Mouse (Mus musculus): ENCODE data around the gene Msrb1. TPM values are rescaled to one million over a fixed set of nuclear protein-coding genes. Genes with fewer than 3 reads are reported as not detected.

Gene Msrb1
- polyA plus RNA-seq, 1 experiment from 2014 or later, result 20.0 TPM

DNA sequence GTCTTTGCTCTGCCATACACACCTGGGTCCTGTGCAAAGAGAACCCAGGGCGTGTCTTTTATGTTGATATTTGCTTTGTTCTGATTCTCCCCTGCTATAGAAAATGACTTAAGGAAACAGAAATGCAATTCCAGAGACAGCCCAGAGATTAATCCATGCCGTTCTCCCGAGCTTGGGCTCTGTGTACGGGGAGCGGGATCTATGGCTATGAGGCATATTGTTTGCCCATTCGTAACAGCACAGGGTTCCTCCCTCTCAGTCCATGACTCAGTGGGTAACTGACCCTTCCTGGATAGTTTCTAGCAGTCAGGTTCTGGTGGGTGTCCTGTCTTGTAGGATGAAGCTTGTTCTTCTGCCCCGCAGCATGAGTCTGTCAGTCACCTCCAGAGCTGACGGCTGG lies 38.7 kb downstream of the Msrb1 start:
- Histone ChIP-seq H3K4me2 (ENCODE audit: low read length) (no peak overlapping the region), H3K4me3 (replicated peaks; ENCODE audit: low read length) (no peak overlapping the region), H3K4me1 (replicated peaks; ENCODE audit: control insufficient read depth, insufficient read depth, low read length) (no peaks in the 10 kb centered on the region), H3K9ac (replicated peaks; ENCODE audit: low read depth, low read length) (no peak overlapping the region), H3K9me3 (ENCODE audit: control insufficient read depth, low read length) (no peaks in the 10 kb centered on the region), H3K27ac (ENCODE audit: low read length) (no peak overlapping the region), H3K27me3 (replicated peaks; ENCODE audit: control insufficient read depth, insufficient read depth, low read length) (no peaks in the 10 kb centered on the region), H3K36me3 (ENCODE audit: control insufficient read depth, insufficient read depth) (no peaks in the 10 kb centered on the region)
- WGBS, result 84% methylated on average over 8 of the region's 8 CpGs
- ATAC-seq, result no peak

GRCm38 (mm10) chr17:24777073-24777472 lies 40.6 kb downstream of the Msrb1 start:
- Histone ChIP-seq H3K4me1 (replicated peaks; ENCODE audit: control insufficient read depth, insufficient read depth, low read length) (no peaks in the 10 kb centered on the region), H3K9me3 (ENCODE audit: control insufficient read depth, low read length) (no peaks in the 10 kb centered on the region), H3K27ac (ENCODE audit: low read length) (no peak overlapping the region), H3K4me2 (ENCODE audit: low read length) (no peak overlapping the region), H3K4me3 (replicated peaks; ENCODE audit: low read length) (no peak overlapping the region), H3K9ac (replicated peaks; ENCODE audit: low read depth, low read length) (no peak overlapping the region), H3K36me3 (ENCODE audit: control insufficient read depth, insufficient read depth) (no peaks in the 10 kb centered on the region), H3K27me3 (replicated peaks; ENCODE audit: control insufficient read depth, insufficient read depth, low read length) (no peaks in the 10 kb centered on the region)
- 82% methylated on average over 2 of the region's 2 CpGs for WGBS
- no peak for ATAC-seq

- H3K27ac ChIP-seq (ENCODE audit: low read length), result no peak overlapping the region
- ATAC-seq, result no peak
- no peaks in the 10 kb centered on the region for H3K4me1 ChIP-seq (replicated peaks; ENCODE audit: control insufficient read depth, insufficient read depth, low read length)
- no peak overlapping the region for H3K9ac ChIP-seq (replicated peaks; ENCODE audit: low read depth, low read length)
- H3K27me3 ChIP-seq (replicated peaks; ENCODE audit: control insufficient read depth, insufficient read depth, low read length), result no peaks in the 10 kb centered on the region
- WGBS, result 92% methylated on average over 2 of the region's 2 CpGs
- H3K36me3 ChIP-seq (ENCODE audit: control insufficient read depth, insufficient read depth), result no peaks in the 10 kb centered on the region
- H3K4me2 ChIP-seq (ENCODE audit: low read length), result no peak overlapping the region
- H3K4me3 ChIP-seq (replicated peaks; ENCODE audit: low read length), result no peak overlapping the region
- no peaks in the 10 kb centered on the region for H3K9me3 ChIP-seq (ENCODE audit: control insufficient read depth, low read length)
Observed at GRCm38 (mm10) chr17:24780821-24781220, 44.4 kb downstream of the Msrb1 start.

GRCm38 (mm10) chr17:24792190-24792589 lies 55.7 kb downstream of the Msrb1 start:
- Histone ChIP-seq H3K4me3 (replicated peaks; ENCODE audit: low read length) (no peak overlapping the region), H3K4me1 (replicated peaks; ENCODE audit: control insufficient read depth, insufficient read depth, low read length) (no peaks in the 10 kb centered on the region), H3K9ac (replicated peaks; ENCODE audit: low read depth, low read length) (no peak overlapping the region), H3K27ac (ENCODE audit: low read length) (no peak overlapping the region), H3K36me3 (ENCODE audit: control insufficient read depth, insufficient read depth) (no peaks in the 10 kb centered on the region), H3K27me3 (replicated peaks; ENCODE audit: control insufficient read depth, insufficient read depth, low read length) (no peaks in the 10 kb centered on the region), H3K4me2 (ENCODE audit: low read length) (no peak overlapping the region), H3K9me3 (ENCODE audit: control insufficient read depth, low read length) (no peaks in the 10 kb centered on the region)
- WGBS, result 77% methylated on average over 8 of the region's 8 CpGs
- no peak for ATAC-seq

Other genes with a start within 250 kb of the Msrb1 start
- gene Caskin1, start 248.0 kb upstream of the Msrb1 start, polyA plus RNA-seq (2015; fragmentation: Nextera tagmentation; extraction: Ambion mirVana), result 18.8 and 30.4 TPM in 2 replicates
- gene Traf7, start 208.7 kb upstream of the Msrb1 start, polyA plus RNA-seq (2015; fragmentation: Nextera tagmentation; extraction: Ambion mirVana), result 108 and 121 TPM in 2 replicates
- 6.8 and 10.9 TPM in 2 replicates for gene Rab26, start 202.4 kb upstream of the Msrb1 start, polyA plus RNA-seq (2015; fragmentation: Nextera tagmentation; extraction: Ambion mirVana)
- 18.3 and 27.6 TPM in 2 replicates for gene Pkd1, start 186.8 kb upstream of the Msrb1 start, polyA plus RNA-seq (2015; fragmentation: Nextera tagmentation; extraction: Ambion mirVana)
- 80.4 and 86.8 TPM in 2 replicates for gene Tsc2, start 104.0 kb upstream of the Msrb1 start, polyA plus RNA-seq (2015; fragmentation: Nextera tagmentation; extraction: Ambion mirVana)
- 13.4 and 14.4 TPM in 2 replicates for gene Nthl1, start 104.0 kb upstream of the Msrb1 start, polyA plus RNA-seq (2015; fragmentation: Nextera tagmentation; extraction: Ambion mirVana)
- gene Slc9a3r2, start 86.3 kb upstream of the Msrb1 start, polyA plus RNA-seq (2015; fragmentation: Nextera tagmentation; extraction: Ambion mirVana), result 28.1 and 31.2 TPM in 2 replicates
- not detected in 2 replicates for gene Npw, start 78.2 kb upstream of the Msrb1 start, polyA plus RNA-seq (2015; fragmentation: Nextera tagmentation; extraction: Ambion mirVana)
- gene Zfp598, start 67.0 kb upstream of the Msrb1 start, polyA plus RNA-seq (2015; fragmentation: Nextera tagmentation; extraction: Ambion mirVana), result 17.9 and 22.0 TPM in 2 replicates
- gene Syngr3, start 46.7 kb upstream of the Msrb1 start, polyA plus RNA-seq (2015; fragmentation: Nextera tagmentation; extraction: Ambion mirVana), result 143 and 193 TPM in 2 replicates
- gene Gfer, start 40.5 kb upstream of the Msrb1 start, polyA plus RNA-seq (2015; fragmentation: Nextera tagmentation; extraction: Ambion mirVana), result 35.0 and 35.4 TPM in 2 replicates
- gene Noxo1, start 40.4 kb upstream of the Msrb1 start, polyA plus RNA-seq (2015; fragmentation: Nextera tagmentation; extraction: Ambion mirVana), result 2.0 and 2.7 TPM in 2 replicates
- 83.7 and 85.5 TPM in 2 replicates for gene Tbl3, start 29.0 kb upstream of the Msrb1 start, polyA plus RNA-seq (2015; fragmentation: Nextera tagmentation; extraction: Ambion mirVana)
- not detected in 2 replicates for gene Rnf151, start 18.6 kb upstream of the Msrb1 start, polyA plus RNA-seq (2015; fragmentation: Nextera tagmentation; extraction: Ambion mirVana)
- 787 and 797 TPM in 2 replicates for gene Rps2, start 18.5 kb upstream of the Msrb1 start, polyA plus RNA-seq (2015; fragmentation: Nextera tagmentation; extraction: Ambion mirVana)
- gene Ndufb10, start 12.2 kb upstream of the Msrb1 start, polyA plus RNA-seq (2015; fragmentation: Nextera tagmentation; extraction: Ambion mirVana), result 220 and 233 TPM in 2 replicates
- gene Rpl3l, start 8.8 kb upstream of the Msrb1 start, polyA plus RNA-seq (2015; fragmentation: Nextera tagmentation; extraction: Ambion mirVana), result not detected in 2 replicates
- gene Hs3st6, start 16.3 kb downstream of the Msrb1 start, polyA plus RNA-seq (2015; fragmentation: Nextera tagmentation; extraction: Ambion mirVana), result 0.32 TPM in 1 of 2 replicates, not detected in the other
- not detected in 2 replicates for gene Meiob, start 67.6 kb downstream of the Msrb1 start, polyA plus RNA-seq (2015; fragmentation: Nextera tagmentation; extraction: Ambion mirVana)
- 40.2 and 50.1 TPM in 2 replicates for gene Hagh, start 103.5 kb downstream of the Msrb1 start, polyA plus RNA-seq (2015; fragmentation: Nextera tagmentation; extraction: Ambion mirVana)
- gene Fahd1, start 113.7 kb downstream of the Msrb1 start, polyA plus RNA-seq (2015; fragmentation: Nextera tagmentation; extraction: Ambion mirVana), result 14.4 and 17.8 TPM in 2 replicates
- gene Igfals, start 129.4 kb downstream of the Msrb1 start, polyA plus RNA-seq (2015; fragmentation: Nextera tagmentation; extraction: Ambion mirVana), result 0.19 TPM in 1 of 2 replicates, not detected in the other
- 66.8 and 71.1 TPM in 2 replicates for gene Nubp2, start 149.7 kb downstream of the Msrb1 start, polyA plus RNA-seq (2015; fragmentation: Nextera tagmentation; extraction: Ambion mirVana)
- gene Spsb3, start 150.0 kb downstream of the Msrb1 start, polyA plus RNA-seq (2015; fragmentation: Nextera tagmentation; extraction: Ambion mirVana), result 82.1 and 86.8 TPM in 2 replicates
- 32.4 and 35.7 TPM in 2 replicates for gene Eme2, start 158.4 kb downstream of the Msrb1 start, polyA plus RNA-seq (2015; fragmentation: Nextera tagmentation; extraction: Ambion mirVana)
- gene Mrps34, start 158.5 kb downstream of the Msrb1 start, polyA plus RNA-seq (2015; fragmentation: Nextera tagmentation; extraction: Ambion mirVana), result 72.3 and 79.8 TPM in 2 replicates
- 63.4 and 76.1 TPM in 2 replicates for gene Nme3, start 159.9 kb downstream of the Msrb1 start, polyA plus RNA-seq (2015; fragmentation: Nextera tagmentation; extraction: Ambion mirVana)
- 100 and 114 TPM in 2 replicates for gene Mapk8ip3, start 200.3 kb downstream of the Msrb1 start, polyA plus RNA-seq (2015; fragmentation: Nextera tagmentation; extraction: Ambion mirVana)
- 95.4 and 99.1 TPM in 2 replicates for gene Jpt2, start 224.0 kb downstream of the Msrb1 start, polyA plus RNA-seq (2015; fragmentation: Nextera tagmentation; extraction: Ambion mirVana)